Mouse (Mus musculus) lung, postnatal 36 days (tissue): ENCODE data around the gene Slc37a3.

Experiments
- DNase-seq: peaks from one replicate; pipeline ENCODE4 v3.0.0; 2022; ENCODE audit warnings: mixed read lengths

Gene Slc37a3

GRCm38 (mm10) chr6:39377311-39377827 lies at the start of gene Slc37a3:
Gene Slc37a3 (minus strand): TSS chr6:39377675.
- DNase-seq = peak; percentile 94

- no peak for DNase-seq
These were observed 49.2 kb upstream of the Slc37a3 start for GRCm38 (mm10) chr6:39426725-39427124.

GRCm38 (mm10) chr6:39425181-39425580 lies 47.7 kb upstream of the Slc37a3 start:
- no peak for DNase-seq

DNA sequence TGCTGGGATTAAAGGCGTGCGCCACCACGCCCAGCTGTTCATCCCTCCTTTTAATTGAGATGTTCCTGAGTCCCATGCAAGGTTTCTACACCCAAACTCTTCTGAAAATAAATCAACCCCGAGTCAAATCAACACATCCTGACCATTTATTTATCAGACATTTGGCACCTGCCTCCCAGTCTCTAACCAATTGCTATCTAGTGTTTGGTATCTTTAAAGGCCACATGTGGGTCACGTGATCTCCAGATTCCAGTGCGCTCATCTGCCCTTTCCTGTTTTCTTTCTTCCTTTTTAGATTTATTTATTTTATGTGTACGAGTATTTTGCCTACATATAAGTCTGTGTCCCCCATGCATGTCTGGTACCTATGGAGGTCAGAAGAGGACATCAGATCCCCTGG lies 46.2 kb upstream of the Slc37a3 start:
- DNase-seq = no peak

DNA sequence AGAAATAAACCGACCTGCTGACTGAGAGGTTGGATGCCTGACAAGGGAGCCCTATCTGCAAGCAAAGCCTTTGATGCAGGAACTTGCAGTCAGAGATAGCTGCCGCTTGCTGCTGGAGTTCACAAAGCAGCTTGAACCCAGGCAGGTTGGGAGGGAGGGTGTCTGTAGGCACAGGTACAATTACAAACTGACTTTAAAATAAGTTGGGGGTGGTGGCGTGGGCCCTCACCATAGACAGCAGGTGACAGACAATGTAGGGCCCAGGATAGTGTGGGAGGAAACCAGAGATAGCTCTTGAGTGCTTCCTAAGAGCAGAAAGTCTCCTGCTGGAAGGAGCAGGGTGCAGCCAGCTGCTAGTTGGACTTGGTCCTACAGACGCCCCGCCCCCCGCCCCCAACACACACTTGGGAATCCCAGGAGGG lies 45.7 kb upstream of the Slc37a3 start:
- DNase-seq = no peak

GRCm38 (mm10) chr6:39420867-39421266 lies 43.4 kb upstream of the Slc37a3 start:
- DNase-seq = no peak

- DNase-seq = peak; percentile 86
These were observed 42.6 kb upstream of the Slc37a3 start, which contains the start of gene Mkrn1 for GRCm38 (mm10) chr6:39419851-39420721. Gene Mkrn1 (minus strand): TSS chr6:39420462.

- peak; percentile 35 for DNase-seq
These were observed 41.9 kb upstream of the Slc37a3 start for GRCm38 (mm10) chr6:39419386-39419850.

DNA sequence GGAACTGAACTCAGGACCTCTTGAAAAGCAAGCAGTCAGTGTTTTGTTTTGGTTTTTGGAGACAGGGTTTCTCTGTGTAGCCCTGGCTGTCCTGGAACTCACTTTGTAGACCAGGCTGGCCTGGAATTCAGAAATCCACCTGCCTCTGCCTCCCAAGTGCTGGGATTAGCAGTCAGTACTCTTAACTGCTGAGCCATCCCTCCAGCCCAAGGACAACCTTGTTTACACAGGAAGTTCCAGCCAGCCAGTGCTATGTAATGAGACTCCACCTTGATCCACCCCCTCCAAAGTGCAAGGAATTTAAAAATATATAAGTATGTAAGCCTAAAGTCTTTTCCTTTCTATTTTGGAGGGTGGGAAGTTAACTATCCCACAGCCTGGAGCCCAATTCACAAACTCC lies 39.2 kb upstream of the Slc37a3 start:
- peak; percentile 13 for DNase-seq

DNA sequence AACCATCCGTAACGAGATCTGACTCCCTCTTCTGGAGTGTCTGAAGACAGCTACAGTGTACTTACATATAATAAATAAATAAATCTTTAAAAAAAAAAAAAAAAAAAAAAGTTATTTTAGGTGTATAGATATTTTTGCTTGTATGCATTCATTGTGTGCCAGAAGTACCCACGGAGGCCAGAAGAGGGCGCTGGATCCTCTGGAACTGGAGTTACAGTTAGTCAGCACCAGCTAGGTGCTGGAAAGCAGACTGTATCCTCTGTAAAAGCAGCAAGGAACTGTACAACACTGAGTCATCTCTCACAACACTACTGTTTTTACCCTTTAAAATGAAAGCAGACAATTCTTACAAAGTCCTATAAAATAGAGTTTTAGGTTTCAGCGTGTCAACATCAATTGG lies 38.3 kb upstream of the Slc37a3 start:
- peak; percentile 86 for DNase-seq

- DNase-seq = no peak
These were observed 36.6 kb upstream of the Slc37a3 start for GRCm38 (mm10) chr6:39414106-39414505.

DNA sequence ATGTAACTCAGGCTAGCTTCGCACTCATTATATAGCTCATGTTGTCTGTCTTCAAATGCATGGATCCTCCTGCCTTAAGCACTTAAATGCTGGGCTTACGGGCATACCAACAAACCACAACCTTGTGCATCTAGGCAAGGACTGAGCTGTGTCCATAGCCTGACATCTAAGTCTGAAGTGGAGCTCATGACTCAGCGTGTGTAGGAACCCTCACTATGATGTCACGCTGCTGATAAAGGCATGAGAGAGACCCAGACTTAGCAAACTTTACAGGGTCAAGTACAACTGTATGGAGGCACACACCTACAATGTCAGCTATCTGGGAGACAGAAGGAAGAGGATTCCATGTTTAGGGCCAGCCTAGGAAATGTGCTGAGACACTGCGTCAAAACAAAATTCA lies 29.0 kb upstream of the Slc37a3 start:
- no peak for DNase-seq

GRCm38 (mm10) chr6:39403136-39403535 lies 25.7 kb upstream of the Slc37a3 start:
- DNase-seq = peak; percentile 32

DNA sequence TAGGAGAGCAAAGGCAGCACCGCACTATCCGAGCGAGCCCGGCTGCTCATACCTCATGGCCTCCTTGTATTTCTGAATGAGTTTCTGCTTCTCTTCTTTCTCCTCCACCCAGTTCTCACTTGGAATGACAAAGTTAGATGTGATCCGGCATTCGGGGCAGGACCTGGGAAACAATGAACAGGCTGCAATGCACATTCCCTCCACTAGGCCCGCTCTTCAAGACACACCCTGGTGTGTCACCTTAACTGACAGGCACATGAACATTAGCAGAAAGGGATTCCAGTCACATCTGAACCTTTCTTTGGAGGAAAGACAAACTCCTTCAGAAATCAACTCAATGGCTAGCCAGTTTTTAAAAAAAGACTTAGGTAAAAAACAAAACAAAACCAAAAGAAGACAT lies 22.9 kb upstream of the Slc37a3 start:
- peak; percentile 63 for DNase-seq

DNA sequence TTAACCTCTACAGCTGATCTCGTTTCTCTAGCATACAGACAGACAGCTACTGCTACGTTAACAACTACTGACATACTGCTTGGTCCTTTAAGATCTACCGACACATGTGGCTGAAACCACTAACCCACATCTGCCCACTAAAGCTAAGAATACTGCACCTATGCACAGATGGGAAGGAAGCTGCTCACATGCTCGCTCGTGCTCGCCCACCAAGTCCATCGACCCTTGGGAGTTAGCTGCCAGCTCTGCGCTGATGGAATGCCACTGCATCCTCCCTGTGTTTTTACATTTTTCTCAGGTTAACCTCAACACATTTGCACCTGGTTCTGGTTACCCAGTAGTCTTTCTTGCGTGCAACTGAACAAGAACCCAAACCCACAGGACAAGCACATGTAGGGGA lies 20.9 kb upstream of the Slc37a3 start:
- DNase-seq = no peak

- DNase-seq = no peak
These were observed 19.6 kb upstream of the Slc37a3 start for GRCm38 (mm10) chr6:39397046-39397445.

GRCm38 (mm10) chr6:39395916-39396315 lies 18.4 kb upstream of the Slc37a3 start:
- DNase-seq = no peak

DNA sequence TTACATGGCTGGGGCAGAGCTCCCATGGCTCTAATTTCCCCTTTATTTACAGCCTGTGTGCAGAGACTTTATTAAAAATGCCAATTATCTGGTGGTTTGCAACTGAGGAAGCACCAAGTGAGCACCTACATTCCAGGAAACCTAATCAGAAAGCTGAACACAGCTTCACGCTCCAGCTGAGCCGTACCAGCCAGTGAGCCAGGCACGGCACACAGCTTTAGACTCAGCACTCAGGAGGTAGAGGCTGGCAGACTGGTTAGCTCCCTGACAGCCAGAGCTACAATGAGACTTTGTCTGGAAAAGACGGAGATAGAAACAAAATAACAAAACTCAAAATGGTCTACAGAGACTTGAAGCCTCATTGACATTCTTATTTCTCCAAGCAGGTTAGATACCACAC lies 18.0 kb upstream of the Slc37a3 start:
- DNase-seq = no peak

DNA sequence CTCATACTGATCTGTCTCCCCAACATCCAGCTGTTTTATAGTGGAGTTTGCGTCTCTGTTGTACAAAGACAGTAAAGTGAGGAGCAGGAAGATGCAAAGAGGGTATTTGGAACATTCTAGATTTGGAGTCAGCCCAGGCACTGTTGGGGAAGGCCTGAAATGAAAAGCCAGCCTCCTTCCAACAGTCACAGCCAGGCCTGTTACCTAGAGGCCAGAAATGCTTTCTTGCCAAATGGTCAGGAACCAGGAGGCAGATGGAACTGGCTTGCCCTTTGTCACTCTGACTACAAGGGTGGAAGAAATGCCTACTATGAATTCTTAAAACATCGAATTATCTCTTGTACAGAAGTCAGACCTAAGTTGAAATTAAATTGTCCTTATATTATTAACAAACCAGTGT lies 12.5 kb upstream of the Slc37a3 start:
- DNase-seq = no peak

DNA sequence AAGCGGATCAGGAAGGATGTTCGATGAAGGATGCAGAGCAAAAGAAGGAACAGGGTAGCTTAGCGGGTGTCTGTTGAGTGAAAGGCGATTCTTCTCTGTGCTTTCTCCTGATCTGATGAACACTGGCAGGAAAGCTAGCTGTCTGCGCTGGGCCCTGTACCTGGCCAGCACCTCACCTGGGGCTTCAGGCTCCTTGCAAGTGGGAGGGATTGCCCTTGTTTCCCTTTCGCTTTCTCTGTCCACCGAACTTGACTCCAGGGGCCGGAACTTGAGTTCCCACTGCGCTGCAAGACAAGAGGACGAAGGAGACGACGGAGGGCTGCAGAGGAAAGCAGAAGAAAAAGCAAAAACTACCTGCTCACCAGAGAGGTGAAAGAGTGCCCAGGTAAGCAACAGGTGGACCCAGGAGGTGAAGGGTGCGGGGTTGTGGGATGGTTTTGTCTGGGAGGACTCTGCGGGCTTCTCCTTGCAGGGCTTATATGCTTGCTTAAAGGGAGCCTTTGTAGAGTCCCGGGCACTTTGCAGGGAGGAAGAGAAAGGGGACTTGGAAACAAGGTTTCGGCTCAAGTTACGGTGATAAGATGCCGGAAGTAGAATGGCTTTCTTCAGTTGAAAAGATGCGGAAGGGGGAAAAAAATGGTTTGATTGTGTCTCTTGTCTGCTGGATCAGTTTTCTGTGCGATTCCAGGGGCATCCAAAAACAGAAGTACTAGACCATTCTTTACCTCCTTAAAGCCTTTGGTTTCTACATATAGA lies 3.8 kb upstream of the Slc37a3 start, which contains the start of gene Rab19:
Gene Rab19, plus strand, starts transcription at position 51 of the 756 bp plus-strand sequence.
- DNase-seq = peak; percentile 60

GRCm38 (mm10) chr6:39380276-39380675 lies 2.8 kb upstream of the Slc37a3 start:
- no peak for DNase-seq

GRCm38 (mm10) chr6:39379749-39380148 lies 2.3 kb upstream of the Slc37a3 start:
- DNase-seq = peak; percentile 66

GRCm38 (mm10) chr6:39379224-39379623 lies 1.7 kb upstream of the Slc37a3 start:
- DNase-seq = peak; percentile 55
